Comparison of ENCODE assay signal across 8 mouse cellular contexts in the genomic region with DNA sequence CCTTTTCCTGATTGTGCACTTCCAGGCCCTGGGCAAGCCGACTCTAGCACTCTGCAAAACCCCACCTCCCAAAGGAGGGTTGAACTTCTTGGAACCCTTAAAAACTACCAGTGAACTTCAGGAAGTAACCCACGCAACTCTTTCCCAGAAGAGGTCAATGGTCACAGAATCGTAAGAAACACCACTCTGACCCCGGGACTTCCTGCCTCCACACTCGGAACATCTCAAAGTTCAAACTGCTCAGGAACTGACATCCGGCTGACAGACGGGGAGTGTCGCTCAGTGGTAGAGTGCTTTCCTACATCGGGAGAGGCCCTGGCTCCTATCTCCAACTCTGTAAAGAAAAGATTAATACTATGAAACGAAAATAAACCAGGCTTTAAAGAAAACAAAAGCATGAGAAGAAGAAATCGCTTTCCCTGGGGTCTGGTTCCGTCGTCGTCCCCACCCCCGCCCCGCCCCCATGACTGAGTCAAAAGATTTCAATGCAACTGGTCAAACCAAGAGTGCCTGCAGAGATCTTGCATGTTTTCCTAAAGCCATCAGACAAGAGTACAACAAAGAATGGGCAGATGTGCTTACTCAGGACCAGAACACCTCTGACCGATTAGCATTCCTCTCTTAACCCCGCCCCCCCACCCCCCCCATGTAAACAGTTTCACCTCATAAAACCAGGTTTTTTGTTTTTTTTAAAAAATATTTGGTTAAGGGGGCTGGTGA. TPM values are rescaled to one million over a fixed set of nuclear protein-coding genes. Genes with fewer than 3 reads are reported as not detected.
DNase-seq lines count a peak whose midpoint lies in the region; ATAC-seq and TF ChIP-seq lines count a peak whose summit lies in the region.

No protein-coding gene starts in this region.

- no peak for DNase-seq in forebrain, embryonic 10.5 days (ENCODE audit: extremely low spot score, low spot score)
- no peak for DNase-seq in forebrain, postnatal 0 days
- DNase-seq in embryo, embryonic 10 days (ENCODE audit: low spot score), result peak; percentile 71
- no peak for DNase-seq in liver, embryonic 11.5 days (ENCODE audit: low spot score)
- no peak for DNase-seq in frontal cortex, postnatal 14 days (ENCODE audit: low spot score in 2 of 2)

- no peak overlapping the region for H3K4me2 ChIP-seq in forebrain, postnatal 0 days (ENCODE audit: low read depth)
- peak overlapping the region; percentile 27; the same call in 1 of the 2 replicates for H3K4me2 ChIP-seq in hindbrain, embryonic 12.5 days (replicated peaks)
- peak overlapping the region; percentile 64 for H3K4me2 ChIP-seq in liver, embryonic 11.5 days
- H3K4me2 ChIP-seq in stomach, embryonic 15.5 days, result peak overlapping the region; percentile 41
- no peak overlapping the region for H3K4me2 ChIP-seq in forebrain, embryonic 12.5 days

- ATAC-seq in forebrain, postnatal 0 days, result no peak
- no peak for ATAC-seq in hindbrain, embryonic 12.5 days (ENCODE audit: low FRiP score)
- peak; percentile 62 for ATAC-seq in liver, embryonic 11.5 days (replicated peaks; ENCODE audit: low FRiP score)
- ATAC-seq in stomach, embryonic 15.5 days (ENCODE audit: insufficient read depth, low FRiP score, low read depth), result 0 out of 2 replicates have a peak, but pooled peaks have one; percentile 48
- ATAC-seq in forebrain, embryonic 12.5 days (ENCODE audit: low FRiP score), result no peak

- no peak overlapping the region for H3K9ac ChIP-seq in forebrain, postnatal 0 days
- H3K9ac ChIP-seq in hindbrain, embryonic 12.5 days, result no peak overlapping the region
- peak overlapping the region; percentile 45 for H3K9ac ChIP-seq in liver, embryonic 11.5 days (ENCODE audit: low read depth, low read length)
- no peak overlapping the region for H3K9ac ChIP-seq in stomach, embryonic 15.5 days
- H3K9ac ChIP-seq in forebrain, embryonic 12.5 days, result no peak overlapping the region

- WGBS in forebrain, embryonic 10.5 days, result 41% methylated on average over 18 of the region's 18 CpGs
- WGBS in forebrain, postnatal 0 days, result 44% methylated on average over 18 of the region's 18 CpGs
- 27% methylated on average over 18 of the region's 18 CpGs for WGBS in hindbrain, embryonic 12.5 days
- WGBS in liver, embryonic 11.5 days, result 15% methylated on average over 18 of the region's 18 CpGs
- 15% methylated on average over 18 of the region's 18 CpGs for WGBS in stomach, embryonic 15.5 days
- 46% methylated on average over 18 of the region's 18 CpGs for WGBS in forebrain, embryonic 12.5 days

- H3K36me3 ChIP-seq in forebrain, embryonic 10.5 days (replicated peaks), result no peaks in the 10 kb centered on the region
- H3K36me3 ChIP-seq in forebrain, postnatal 0 days (ENCODE audit: insufficient read depth), result no peaks in the 10 kb centered on the region
- H3K36me3 ChIP-seq in hindbrain, embryonic 12.5 days, result no peaks in the 10 kb centered on the region
- no peaks in the 10 kb centered on the region for H3K36me3 ChIP-seq in liver, embryonic 11.5 days (ENCODE audit: control insufficient read depth, insufficient read depth, low read length)
- no peaks in the 10 kb centered on the region for H3K36me3 ChIP-seq in stomach, embryonic 15.5 days
- H3K36me3 ChIP-seq in forebrain, embryonic 12.5 days (replicated peaks), result no peaks in the 10 kb centered on the region

- no peak for TF ChIP-seq CTCF in forebrain, postnatal 0 days (IDR thresholded peaks at IDR 0.05; ENCODE audit: low read depth)

- peak overlapping the region; percentile 44; the same call in 1 of the 2 replicates for H3K27ac ChIP-seq in forebrain, embryonic 10.5 days
- H3K27ac ChIP-seq in forebrain, postnatal 0 days (ENCODE audit: low read depth, low read length), result no peak overlapping the region
- no peak overlapping the region for H3K27ac ChIP-seq in hindbrain, embryonic 12.5 days
- H3K27ac ChIP-seq in liver, embryonic 11.5 days (ENCODE audit: low read depth, low read length), result peak overlapping the region; percentile 64; the same call in 1 of the 2 replicates
- peak overlapping the region; percentile 80 for H3K27ac ChIP-seq in stomach, embryonic 15.5 days
- no peak overlapping the region for H3K27ac ChIP-seq in forebrain, embryonic 12.5 days

- peak overlapping the region; percentile 27; the same call in 1 of the 2 replicates for H3K4me3 ChIP-seq in forebrain, embryonic 10.5 days
- H3K4me3 ChIP-seq in forebrain, postnatal 0 days (ENCODE audit: low read depth, low read length), result no peak overlapping the region
- no peak overlapping the region for H3K4me3 ChIP-seq in hindbrain, embryonic 12.5 days
- H3K4me3 ChIP-seq in liver, embryonic 11.5 days (ENCODE audit: low read depth, low read length), result peak overlapping the region; percentile 41
- peak overlapping the region; percentile 23 for H3K4me3 ChIP-seq in stomach, embryonic 15.5 days (replicated peaks)
- no peak overlapping the region for H3K4me3 ChIP-seq in forebrain, embryonic 12.5 days (replicated peaks)

- H3K27me3 ChIP-seq in forebrain, embryonic 10.5 days (ENCODE audit: poor library complexity, severe bottlenecking), result no peaks in the 10 kb centered on the region
- no peaks in the 10 kb centered on the region for H3K27me3 ChIP-seq in forebrain, postnatal 0 days (ENCODE audit: insufficient read depth, low read length)
- no peaks in the 10 kb centered on the region for H3K27me3 ChIP-seq in hindbrain, embryonic 12.5 days
- no peaks in the 10 kb centered on the region for H3K27me3 ChIP-seq in liver, embryonic 11.5 days (replicated peaks; ENCODE audit: control insufficient read depth, insufficient read depth, low read length)
- no peaks in the 10 kb centered on the region for H3K27me3 ChIP-seq in stomach, embryonic 15.5 days (replicated peaks)
- H3K27me3 ChIP-seq in forebrain, embryonic 12.5 days, result no peaks in the 10 kb centered on the region

- H3K4me1 ChIP-seq in forebrain, embryonic 10.5 days, result peaks cover 13% of the 10 kb centered on the region
- H3K4me1 ChIP-seq in forebrain, postnatal 0 days (ENCODE audit: insufficient read depth), result no peaks in the 10 kb centered on the region
- 0 out of 2 replicates have a peak, but pooled peaks cover 3% of the 10 kb centered on the region for H3K4me1 ChIP-seq in hindbrain, embryonic 12.5 days
- H3K4me1 ChIP-seq in liver, embryonic 11.5 days (replicated peaks; ENCODE audit: control insufficient read depth, insufficient read depth, low read length), result peaks cover 11% of the 10 kb centered on the region
- H3K4me1 ChIP-seq in stomach, embryonic 15.5 days, result 0 out of 2 replicates have a peak, but pooled peaks cover 5% of the 10 kb centered on the region
- H3K4me1 ChIP-seq in forebrain, embryonic 12.5 days, result no peaks in the 10 kb centered on the region

- H3K9me3 ChIP-seq in forebrain, embryonic 10.5 days, result no peaks in the 10 kb centered on the region
- no peaks in the 10 kb centered on the region for H3K9me3 ChIP-seq in forebrain, postnatal 0 days (ENCODE audit: low read length)
- no peaks in the 10 kb centered on the region; the same call in 1 of the 2 replicates for H3K9me3 ChIP-seq in hindbrain, embryonic 12.5 days (replicated peaks)
- H3K9me3 ChIP-seq in liver, embryonic 11.5 days (ENCODE audit: control insufficient read depth, low read length), result no peaks in the 10 kb centered on the region
- H3K9me3 ChIP-seq in stomach, embryonic 15.5 days, result no peaks in the 10 kb centered on the region
- H3K9me3 ChIP-seq in forebrain, embryonic 12.5 days, result no peaks in the 10 kb centered on the region

RNA-seq across cellular contexts. Expression of a gene that starts 14.4 kb away (rescaled TPM):
- polyA plus RNA-seq in forebrain, embryonic 10.5 days (2016; fragmentation: Nextera tagmentation; extraction: Ambion mirVana), result 93.9 and 99.6 TPM in 2 replicates
- 120 and 140 TPM in 2 replicates for total RNA-seq in forebrain, postnatal 0 days (2014; rRNA removed)
- 100 and 107 TPM in 2 replicates for polyA plus RNA-seq in forebrain, postnatal 0 days (2015; fragmentation: Nextera tagmentation; extraction: Ambion mirVana)
- 135 and 146 TPM in 2 replicates for polyA plus RNA-seq in hindbrain, embryonic 12.5 days (2016; fragmentation: Nextera tagmentation; extraction: Ambion mirVana)
- 149 TPM in 2 replicates for polyA plus RNA-seq in liver, embryonic 11.5 days (2014; fragmentation: Nextera tagmentation; extraction: Ambion mirVana)
- polyA plus RNA-seq in stomach, embryonic 15.5 days (2015; fragmentation: Nextera tagmentation; extraction: Ambion mirVana), result 289 and 305 TPM in 2 replicates
- 100 and 102 TPM in 2 replicates for polyA plus RNA-seq in forebrain, embryonic 12.5 days (2016; fragmentation: Nextera tagmentation; extraction: Ambion mirVana)

RNA-seq across cellular contexts. Expression of a gene that starts 36.0 kb away (rescaled TPM):
- polyA plus RNA-seq in forebrain, embryonic 10.5 days (2016; fragmentation: Nextera tagmentation; extraction: Ambion mirVana), result 21.5 and 27.2 TPM in 2 replicates
- total RNA-seq in forebrain, postnatal 0 days (2014; rRNA removed), result 14.4 and 14.7 TPM in 2 replicates
- 6.6 and 7.0 TPM in 2 replicates for polyA plus RNA-seq in forebrain, postnatal 0 days (2015; fragmentation: Nextera tagmentation; extraction: Ambion mirVana)
- 23.1 and 25.3 TPM in 2 replicates for polyA plus RNA-seq in hindbrain, embryonic 12.5 days (2016; fragmentation: Nextera tagmentation; extraction: Ambion mirVana)
- 22.3 and 24.6 TPM in 2 replicates for polyA plus RNA-seq in liver, embryonic 11.5 days (2014; fragmentation: Nextera tagmentation; extraction: Ambion mirVana)
- polyA plus RNA-seq in stomach, embryonic 15.5 days (2015; fragmentation: Nextera tagmentation; extraction: Ambion mirVana), result 17.1 and 18.8 TPM in 2 replicates
- 27.1 and 28.0 TPM in 2 replicates for polyA plus RNA-seq in forebrain, embryonic 12.5 days (2016; fragmentation: Nextera tagmentation; extraction: Ambion mirVana)

Comparison
In these comparisons a context has a peak if more than half of its experiments do, and no peak if none do; other contexts are left out.
1. H3K27ac ChIP-seq: peak in forebrain, embryonic 10.5 days (single experiment), liver, embryonic 11.5 days (single experiment) and stomach, embryonic 15.5 days (single experiment); none in forebrain, postnatal 0 days (single experiment), hindbrain, embryonic 12.5 days (single experiment) and forebrain, embryonic 12.5 days (single experiment).
2. H3K4me3 ChIP-seq: peak in forebrain, embryonic 10.5 days (single experiment), liver, embryonic 11.5 days (single experiment) and stomach, embryonic 15.5 days (single experiment); none in forebrain, postnatal 0 days (single experiment), hindbrain, embryonic 12.5 days (single experiment) and forebrain, embryonic 12.5 days (single experiment).
3. ATAC-seq: peak in liver, embryonic 11.5 days (single experiment) and stomach, embryonic 15.5 days (single experiment); none in forebrain, postnatal 0 days (single experiment), hindbrain, embryonic 12.5 days (single experiment) and forebrain, embryonic 12.5 days (single experiment).
4. H3K4me2 ChIP-seq: peak in hindbrain, embryonic 12.5 days (single experiment), liver, embryonic 11.5 days (single experiment) and stomach, embryonic 15.5 days (single experiment); none in forebrain, postnatal 0 days (single experiment) and forebrain, embryonic 12.5 days (single experiment).